Mouse (Mus musculus): ENCODE measurements around the gene Gm17409. TPM values are rescaled to one million over a fixed set of nuclear protein-coding genes. Genes with fewer than 3 reads are reported as not detected.

Gm17409 gene
- polyA plus RNA-seq, 1 experiment from 2014 or later, result not detected

GRCm38 (mm10) chr2:58457488-58457865 is 12.4 kb upstream of the Gm17409 start:
- H3K9ac ChIP-seq, result no peak overlapping the region
- no peak overlapping the region for H3K4me3 ChIP-seq
- no peak overlapping the region for H3K4me2 ChIP-seq
- H3K4me1 ChIP-seq, result no peaks in the 10 kb centered on the region
- peaks cover 39% of the 10 kb centered on the region for H3K36me3 ChIP-seq
- ATAC-seq, result no peak
- H3K9me3 ChIP-seq (replicated peaks), result no peaks in the 10 kb centered on the region
- no peaks in the 10 kb centered on the region for H3K27me3 ChIP-seq (replicated peaks)
- H3K27ac ChIP-seq, result no peak overlapping the region
- 87% methylated on average over 5 of the region's 5 CpGs for WGBS (ENCODE audit: insufficient replicate concordance)

GRCm38 (mm10) chr2:58458820-58459371 is 11.0 kb upstream of the Gm17409 start:
- Histone ChIP-seq H3K9ac (no peak overlapping the region), H3K27me3 (replicated peaks) (no peaks in the 10 kb centered on the region), H3K4me1 (no peaks in the 10 kb centered on the region), H3K4me2 (no peak overlapping the region), H3K27ac (no peak overlapping the region), H3K4me3 (no peak overlapping the region), H3K9me3 (replicated peaks) (no peaks in the 10 kb centered on the region), H3K36me3 (peaks cover 43% of the 10 kb centered on the region)
- ATAC-seq, result no peak
- WGBS (ENCODE audit: insufficient replicate concordance), result 77% methylated on average over 14 of the region's 14 CpGs

- no peak overlapping the region for H3K4me3 ChIP-seq
- H3K36me3 ChIP-seq, result peaks cover 33% of the 10 kb centered on the region
- H3K4me1 ChIP-seq, result no peaks in the 10 kb centered on the region
- no peak for ATAC-seq
- no peaks in the 10 kb centered on the region for H3K27me3 ChIP-seq (replicated peaks)
- H3K4me2 ChIP-seq, result no peak overlapping the region
- no peak overlapping the region for H3K27ac ChIP-seq
- 87% methylated on average over 7 of the region's 7 CpGs for WGBS (ENCODE audit: insufficient replicate concordance)
- H3K9ac ChIP-seq, result no peak overlapping the region
- no peaks in the 10 kb centered on the region; the same call in 1 of the 2 replicates for H3K9me3 ChIP-seq (replicated peaks)
Observed at GRCm38 (mm10) chr2:58470290-58470689, 374 bp downstream of the Gm17409 start.

GRCm38 (mm10) chr2:58475578-58475977 is 5.7 kb downstream of the Gm17409 start:
- Histone ChIP-seq H3K27ac (no peak overlapping the region), H3K27me3 (replicated peaks) (no peaks in the 10 kb centered on the region), H3K36me3 (no peaks in the 10 kb centered on the region), H3K4me2 (no peak overlapping the region), H3K9me3 (replicated peaks) (no peaks in the 10 kb centered on the region), H3K9ac (no peak overlapping the region), H3K4me3 (no peak overlapping the region), H3K4me1 (no peaks in the 10 kb centered on the region)
- WGBS (ENCODE audit: insufficient replicate concordance), result 87% methylated on average over 8 of the region's 8 CpGs
- ATAC-seq, result no peak

- H3K9me3 ChIP-seq (replicated peaks), result no peaks in the 10 kb centered on the region
- WGBS (ENCODE audit: insufficient replicate concordance), result 55% methylated on average over 12 of the region's 12 CpGs
- H3K27ac ChIP-seq, result no peak overlapping the region
- H3K27me3 ChIP-seq (replicated peaks), result no peaks in the 10 kb centered on the region
- no peak overlapping the region for H3K4me3 ChIP-seq
- H3K4me1 ChIP-seq, result no peaks in the 10 kb centered on the region
- H3K9ac ChIP-seq, result no peak overlapping the region
- no peak for ATAC-seq
- no peak overlapping the region for H3K4me2 ChIP-seq
- no peaks in the 10 kb centered on the region for H3K36me3 ChIP-seq
Observed at GRCm38 (mm10) chr2:58476956-58477715, 7.2 kb downstream of the Gm17409 start.

- no peak for ATAC-seq
- Histone ChIP-seq H3K4me2 (no peak overlapping the region), H3K4me1 (no peaks in the 10 kb centered on the region), H3K9me3 (replicated peaks) (no peaks in the 10 kb centered on the region), H3K27me3 (replicated peaks) (no peaks in the 10 kb centered on the region), H3K4me3 (no peak overlapping the region), H3K9ac (no peak overlapping the region), H3K36me3 (no peaks in the 10 kb centered on the region), H3K27ac (no peak overlapping the region)
- WGBS (ENCODE audit: insufficient replicate concordance), result 77% methylated on average over 4 of the region's 4 CpGs
Observed at GRCm38 (mm10) chr2:58478144-58478543, 8.2 kb downstream of the Gm17409 start.

- Histone ChIP-seq H3K9ac (no peak overlapping the region), H3K27ac (no peak overlapping the region), H3K36me3 (no peaks in the 10 kb centered on the region), H3K4me1 (peaks cover 3% of the 10 kb centered on the region; the same call in 1 of the 2 replicates), H3K4me3 (no peak overlapping the region), H3K9me3 (replicated peaks) (no peaks in the 10 kb centered on the region), H3K27me3 (replicated peaks) (no peaks in the 10 kb centered on the region), H3K4me2 (no peak overlapping the region)
- no peak for ATAC-seq
- 81% methylated on average over 10 of the region's 10 CpGs for WGBS (ENCODE audit: insufficient replicate concordance)
Observed at GRCm38 (mm10) chr2:58479536-58479935, 9.6 kb downstream of the Gm17409 start.

- no peak for ATAC-seq
- Histone ChIP-seq H3K27me3 (replicated peaks) (no peaks in the 10 kb centered on the region), H3K4me1 (peaks cover 8% of the 10 kb centered on the region; the same call in 1 of the 2 replicates), H3K4me2 (no peak overlapping the region), H3K27ac (no peak overlapping the region), H3K36me3 (no peaks in the 10 kb centered on the region), H3K9me3 (replicated peaks) (no peaks in the 10 kb centered on the region), H3K9ac (no peak overlapping the region), H3K4me3 (no peak overlapping the region)
- WGBS (ENCODE audit: insufficient replicate concordance), result 47% methylated on average over 6 of the region's 6 CpGs
Observed at GRCm38 (mm10) chr2:58480764-58481163, 10.8 kb downstream of the Gm17409 start.

GRCm38 (mm10) chr2:58481450-58482100 is 11.7 kb downstream of the Gm17409 start:
- Histone ChIP-seq H3K4me2 (no peak overlapping the region), H3K9ac (no peak overlapping the region), H3K27me3 (replicated peaks) (no peaks in the 10 kb centered on the region), H3K4me3 (no peak overlapping the region), H3K4me1 (peaks cover 8% of the 10 kb centered on the region; the same call in 1 of the 2 replicates), H3K27ac (no peak overlapping the region), H3K36me3 (no peaks in the 10 kb centered on the region), H3K9me3 (replicated peaks) (no peaks in the 10 kb centered on the region)
- WGBS (ENCODE audit: insufficient replicate concordance), result 73% methylated on average over 9 of the region's 9 CpGs
- no peak for ATAC-seq

- 50% methylated on average over 7 of the region's 7 CpGs for WGBS (ENCODE audit: insufficient replicate concordance)
- Histone ChIP-seq H3K9ac (no peak overlapping the region), H3K36me3 (no peaks in the 10 kb centered on the region), H3K4me3 (no peak overlapping the region), H3K9me3 (replicated peaks) (no peaks in the 10 kb centered on the region), H3K27me3 (replicated peaks) (no peaks in the 10 kb centered on the region), H3K27ac (no peak overlapping the region), H3K4me1 (peaks cover 17% of the 10 kb centered on the region; the same call in 1 of the 2 replicates), H3K4me2 (no peak overlapping the region)
- ATAC-seq, result no peak
Observed at GRCm38 (mm10) chr2:58484284-58484965, 14.5 kb downstream of the Gm17409 start.

GRCm38 (mm10) chr2:58485152-58485551 is 15.2 kb downstream of the Gm17409 start:
- no peak overlapping the region for H3K4me3 ChIP-seq
- no peak for ATAC-seq
- H3K27ac ChIP-seq, result no peak overlapping the region
- no peaks in the 10 kb centered on the region for H3K36me3 ChIP-seq
- no peaks in the 10 kb centered on the region for H3K9me3 ChIP-seq (replicated peaks)
- peaks cover 17% of the 10 kb centered on the region; the same call in 1 of the 2 replicates for H3K4me1 ChIP-seq
- WGBS (ENCODE audit: insufficient replicate concordance), result 45% methylated on average over 4 of the region's 4 CpGs
- H3K9ac ChIP-seq, result no peak overlapping the region
- no peaks in the 10 kb centered on the region for H3K27me3 ChIP-seq (replicated peaks)
- no peak overlapping the region for H3K4me2 ChIP-seq

- ATAC-seq, result no peak
- Histone ChIP-seq H3K4me2 (no peak overlapping the region), H3K4me3 (no peak overlapping the region), H3K36me3 (no peaks in the 10 kb centered on the region), H3K9me3 (replicated peaks) (no peaks in the 10 kb centered on the region), H3K27me3 (replicated peaks) (no peaks in the 10 kb centered on the region), H3K27ac (no peak overlapping the region), H3K9ac (no peak overlapping the region), H3K4me1 (peaks cover 17% of the 10 kb centered on the region; the same call in 1 of the 2 replicates)
- 76% methylated on average over 3 of the region's 3 CpGs for WGBS (ENCODE audit: insufficient replicate concordance)
Observed at GRCm38 (mm10) chr2:58485683-58486082, 15.8 kb downstream of the Gm17409 start.
